Mouse (Mus musculus) liver, embryonic 16.5 days (tissue): Measurements from ENCODE around the gene Oosp2. TPM values are rescaled to one million over a fixed set of nuclear protein-coding genes. Genes with fewer than 3 reads are reported as not detected.

Experiments used
- ATAC-seq: fragments of 200-750 bp; cut with Nextera tagmentation; 2 replicates; pipeline ENCODE4 v1.8.0; 2017; ENCODE audit warnings: low read depth, mild to moderate bottlenecking, moderate number of reproducible peaks, moderate library complexity
- H3K27ac ChIP-seq: fragments of 300-500 bp; sonication (generic); 2 replicates; pipeline ENCODE4 v1.5.1; 2014; ENCODE audit warnings: mild to moderate bottlenecking, low read length
- H3K27me3 ChIP-seq: fragments of 300-500 bp; sonication (generic); 2 replicates; pipeline ENCODE4 v1.6.1; 2014; ENCODE audit warnings: low read depth, low read length, mixed read lengths; ENCODE audit not compliant: control insufficient read depth, insufficient read depth
- H3K36me3 ChIP-seq: fragments of 300-500 bp; sonication (generic); 2 replicates; pipeline ENCODE4 v1.6.1; 2014; ENCODE audit warnings: mild to moderate bottlenecking; ENCODE audit not compliant: control insufficient read depth, insufficient read depth
- H3K4me1 ChIP-seq: fragments of 300-500 bp; sonication (generic); 2 replicates; pipeline ENCODE4 v1.6.1; 2014; ENCODE audit warnings: low read depth, low read length, mixed read lengths; ENCODE audit not compliant: control insufficient read depth
- H3K4me2 ChIP-seq: fragments of 300-500 bp; sonication (generic); 2 replicates; pipeline ENCODE4 v1.6.1; 2014; ENCODE audit warnings: low read depth, low read length, mixed read lengths
- H3K4me3 ChIP-seq: fragments of 300-500 bp; sonication (generic); 2 replicates; pipeline ENCODE4 v1.5.1; 2014; ENCODE audit warnings: low read depth, mild to moderate bottlenecking, low read length
- H3K9ac ChIP-seq: fragments of 300-500 bp; sonication (generic); 2 replicates; pipeline ENCODE4 v1.6.1; 2014; ENCODE audit warnings: low read depth, low read length
- H3K9me3 ChIP-seq: fragments of 300-500 bp; sonication (generic); replicated peaks from 2 replicates; pipeline ENCODE4 v1.6.1; 2016; ENCODE audit warnings: low read length; ENCODE audit not compliant: control insufficient read depth
- WGBS: fragments of 180-500 bp; shearing (Covaris S2); extraction: QIAGEN DNeasy Blood & Tissue Kit; methylation state at CpG from one replicate; pipeline ENCODE4 v1.1.7; 2014; ENCODE audit not compliant: insufficient replicate concordance; 5-methylcytosine and 5-hydroxymethylcytosine counted together
- polyA plus RNA-seq: library from polyadenylated mRNA; unstranded; fragments of >200 nt; fragmentation: Nextera tagmentation; extraction: Ambion mirVana; gene quantifications from 2 replicates; pipeline ENCODE4 v1.2.1, GENCODE M21; 2015

Gene Oosp2
- 0.13 and 0.26 TPM in 2 replicates for polyA plus RNA-seq

DNA sequence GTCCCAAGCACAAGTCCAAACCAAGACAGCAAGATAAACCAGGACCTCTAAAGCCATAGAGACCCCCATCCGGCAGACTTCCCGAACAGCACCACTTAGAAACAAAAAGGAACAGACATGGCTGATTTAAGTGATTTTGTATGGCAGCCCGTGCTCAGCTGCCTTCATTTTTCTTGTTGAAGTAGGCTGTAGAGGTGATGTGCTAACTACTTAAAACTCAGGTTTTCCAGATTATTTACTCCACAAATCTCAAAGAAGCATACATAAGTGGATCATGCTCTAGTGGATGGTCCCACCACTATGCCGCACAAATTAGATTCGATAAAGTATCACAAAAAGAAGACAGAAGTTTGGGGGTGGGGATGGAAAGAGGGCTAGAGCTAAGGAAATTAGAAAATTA, at the start of gene Oosp2:
Gene Oosp2, minus strand, starts transcription at position 101 of the 400 bp plus-strand sequence.
- Histone ChIP-seq H3K4me2 (no peak within 1 kb of the TSS), H3K4me3 (no peak within 1 kb of the TSS), H3K9ac (no peak within 1 kb of the TSS), H3K27me3 (no peaks in the 10 kb centered on the region), H3K4me1 (no peaks in the 10 kb centered on the region; the same call in 1 of the 2 replicates), H3K9me3 (no peaks in the 10 kb centered on the region), H3K36me3 (no peaks in the 10 kb centered on the region), H3K27ac (no peak within 1 kb of the TSS)
- ATAC-seq, result no peak
- 84% methylated on average over 5 of the region's 5 CpGs for WGBS

DNA sequence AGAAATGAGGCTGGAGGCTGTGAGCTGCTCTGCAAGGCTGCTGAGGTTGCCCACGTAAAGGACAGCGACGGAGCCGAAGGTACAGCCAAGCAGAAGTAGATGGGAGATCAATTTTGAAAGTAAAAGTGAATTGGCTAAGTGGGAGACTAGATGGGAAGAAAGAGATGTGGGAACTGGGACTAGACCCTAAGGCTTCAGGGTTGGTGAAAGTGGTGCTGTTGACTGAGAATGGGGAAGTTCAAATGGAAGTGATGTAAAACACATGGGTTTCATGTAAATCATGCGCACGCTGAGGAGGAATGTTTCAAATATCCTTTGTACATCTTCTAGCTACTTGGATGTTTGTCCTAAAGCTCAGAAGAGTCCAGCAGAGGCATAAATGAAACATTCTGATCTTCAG, 38.0 kb upstream of the Oosp2 start:
- ATAC-seq, result no peak
- no peak overlapping the region for H3K4me2 ChIP-seq
- no peaks in the 10 kb centered on the region for H3K36me3 ChIP-seq
- no peaks in the 10 kb centered on the region for H3K27me3 ChIP-seq
- WGBS, result 71% methylated on average over 6 of the region's 6 CpGs
- no peaks in the 10 kb centered on the region for H3K4me1 ChIP-seq
- H3K27ac ChIP-seq, result no peak overlapping the region
- no peaks in the 10 kb centered on the region for H3K9me3 ChIP-seq
- H3K9ac ChIP-seq, result no peak overlapping the region
- no peak overlapping the region for H3K4me3 ChIP-seq

DNA sequence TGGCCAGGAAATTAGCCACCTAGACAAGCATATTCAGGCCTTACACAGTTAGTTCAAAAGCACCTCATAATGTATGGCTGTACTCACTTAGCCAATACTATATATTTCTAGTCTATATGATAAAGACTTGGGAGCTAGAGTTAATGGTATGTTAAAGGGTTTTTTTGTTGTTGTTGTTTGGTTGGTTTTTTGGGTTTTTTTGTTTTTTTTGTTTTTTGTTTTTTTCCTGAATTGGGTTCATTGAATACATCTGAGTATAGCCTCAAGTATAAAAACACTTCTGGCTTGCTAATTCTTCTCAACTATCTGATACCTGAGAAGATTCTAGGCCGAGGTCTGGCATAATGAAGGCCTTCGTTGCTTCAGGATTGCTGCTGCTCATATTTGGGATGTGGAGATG, 36.4 kb upstream of the Oosp2 start, which contains the start of gene Oosp3:
Gene Oosp3, plus strand, starts transcription at position 301 of the 400 bp plus-strand sequence.
- WGBS, result 61% methylated on average over 2 of the region's 2 CpGs
- no peaks in the 10 kb centered on the region for H3K4me1 ChIP-seq
- H3K36me3 ChIP-seq, result no peaks in the 10 kb centered on the region
- H3K27me3 ChIP-seq, result no peaks in the 10 kb centered on the region
- no peak within 1 kb of the TSS for H3K9ac ChIP-seq
- no peak within 1 kb of the TSS for H3K27ac ChIP-seq
- H3K4me2 ChIP-seq, result no peak within 1 kb of the TSS
- no peaks in the 10 kb centered on the region for H3K9me3 ChIP-seq
- H3K4me3 ChIP-seq, result no peak within 1 kb of the TSS
- ATAC-seq, result no peak

DNA sequence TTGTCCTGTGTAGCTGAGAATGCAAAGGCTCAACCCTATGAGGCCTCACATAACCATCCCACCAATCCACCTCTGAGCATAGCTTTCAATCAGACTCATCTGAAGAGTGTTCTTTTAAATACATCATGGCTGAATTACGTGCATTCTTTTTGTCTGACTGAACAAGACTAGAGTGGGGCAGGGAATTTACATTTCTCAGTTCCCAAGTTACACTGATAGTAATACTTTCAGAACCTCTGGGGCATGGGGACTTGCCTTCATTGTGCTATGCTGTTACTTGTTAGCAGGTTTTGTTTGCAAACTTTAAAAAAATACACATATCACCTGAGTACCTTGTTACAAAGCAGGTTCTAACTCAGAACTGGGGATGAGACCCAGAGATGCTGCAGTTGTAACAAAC, 31.1 kb upstream of the Oosp2 start:
- H3K27me3 ChIP-seq, result no peaks in the 10 kb centered on the region
- ATAC-seq, result no peak
- no peak overlapping the region for H3K4me2 ChIP-seq
- H3K36me3 ChIP-seq, result no peaks in the 10 kb centered on the region
- H3K9ac ChIP-seq, result no peak overlapping the region
- WGBS, result 56% methylated on average over 1 of the region's 1 CpGs
- H3K27ac ChIP-seq, result no peak overlapping the region
- no peaks in the 10 kb centered on the region for H3K9me3 ChIP-seq
- H3K4me3 ChIP-seq, result no peak overlapping the region
- H3K4me1 ChIP-seq, result no peaks in the 10 kb centered on the region

DNA sequence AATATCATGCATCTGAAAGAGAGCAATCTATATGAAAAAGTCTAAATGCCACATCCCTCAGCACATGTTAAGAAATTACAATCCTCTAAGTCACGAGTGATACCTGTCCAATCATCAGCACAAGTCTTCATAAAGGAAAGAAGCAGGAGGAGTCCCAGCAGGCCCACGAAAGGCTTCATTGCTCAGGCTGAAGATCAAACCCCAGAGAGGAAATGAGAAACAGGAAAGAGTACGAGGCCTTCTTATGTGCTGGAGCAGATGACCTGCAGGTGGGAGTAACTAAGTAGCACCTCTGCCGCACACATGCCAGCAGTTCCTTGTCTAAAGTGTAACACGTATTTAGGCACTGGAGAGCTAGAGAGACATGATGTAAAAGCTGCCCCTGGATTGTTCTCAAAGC, 30.5 kb upstream of the Oosp2 start, which contains the start of gene Oosp1:
Gene Oosp1, minus strand, starts transcription at position 312 of the 400 bp plus-strand sequence.
- no peaks in the 10 kb centered on the region for H3K4me1 ChIP-seq
- H3K27ac ChIP-seq, result no peak within 1 kb of the TSS
- WGBS, result 39% methylated on average over 5 of the region's 5 CpGs
- no peak within 1 kb of the TSS for H3K4me2 ChIP-seq
- H3K4me3 ChIP-seq, result no peak within 1 kb of the TSS
- no peak for ATAC-seq
- no peaks in the 10 kb centered on the region for H3K9me3 ChIP-seq
- H3K36me3 ChIP-seq, result no peaks in the 10 kb centered on the region
- H3K9ac ChIP-seq, result no peak within 1 kb of the TSS
- H3K27me3 ChIP-seq, result no peaks in the 10 kb centered on the region

DNA sequence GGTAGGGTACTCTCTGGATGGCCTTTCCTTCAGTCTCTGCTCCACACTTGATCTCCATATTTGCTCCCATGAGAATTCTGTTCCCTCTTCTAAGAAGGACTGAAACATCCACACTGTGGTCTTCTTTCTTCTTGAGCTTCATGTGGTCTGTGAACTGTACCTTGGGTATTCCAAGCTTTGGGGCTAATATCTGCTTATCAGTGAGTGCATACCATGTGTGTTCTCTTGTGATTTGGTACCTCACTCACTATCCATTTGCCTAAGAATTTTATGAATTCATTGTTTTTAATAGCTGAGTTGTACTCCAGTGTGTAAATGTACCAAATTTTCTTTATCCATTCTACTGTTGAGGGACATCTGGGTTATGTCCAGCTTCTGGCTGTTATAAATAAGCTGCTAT, 1.2 kb upstream of the Oosp2 start:
- Histone ChIP-seq H3K4me1 (no peaks in the 10 kb centered on the region; the same call in 1 of the 2 replicates), H3K27ac (no peak overlapping the region), H3K36me3 (no peaks in the 10 kb centered on the region), H3K9ac (no peak overlapping the region), H3K27me3 (no peaks in the 10 kb centered on the region), H3K9me3 (no peaks in the 10 kb centered on the region), H3K4me3 (no peak overlapping the region), H3K4me2 (no peak overlapping the region)
- ATAC-seq, result peak; percentile 35; the same call in 1 of the 2 replicates

DNA sequence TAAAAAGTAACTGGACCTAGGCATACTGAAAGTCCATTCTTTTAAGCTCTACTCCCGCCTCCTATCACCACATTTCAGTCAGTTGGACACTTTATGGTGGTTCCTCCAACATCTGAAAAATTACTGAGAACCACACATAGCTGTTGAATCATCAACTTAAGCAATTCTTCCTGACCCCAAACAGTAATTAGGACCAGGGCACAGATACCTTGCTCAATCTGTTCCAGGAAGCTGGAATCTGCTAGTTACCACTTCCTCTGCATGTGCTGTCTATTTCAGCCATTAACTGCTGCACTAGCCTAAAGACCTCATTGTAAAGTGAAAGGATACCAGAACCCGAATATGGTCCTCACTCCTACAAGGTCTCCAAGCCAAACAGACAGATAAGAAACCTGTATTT, 1.2 kb downstream of the Oosp2 start:
- ATAC-seq, result no peak
- Histone ChIP-seq H3K4me3 (no peak overlapping the region), H3K27me3 (no peaks in the 10 kb centered on the region), H3K9ac (no peak overlapping the region), H3K4me1 (no peaks in the 10 kb centered on the region; the same call in 1 of the 2 replicates), H3K4me2 (no peak overlapping the region), H3K9me3 (no peaks in the 10 kb centered on the region), H3K36me3 (no peaks in the 10 kb centered on the region), H3K27ac (no peak overlapping the region)
- WGBS, result 44% methylated on average over 2 of the region's 2 CpGs

DNA sequence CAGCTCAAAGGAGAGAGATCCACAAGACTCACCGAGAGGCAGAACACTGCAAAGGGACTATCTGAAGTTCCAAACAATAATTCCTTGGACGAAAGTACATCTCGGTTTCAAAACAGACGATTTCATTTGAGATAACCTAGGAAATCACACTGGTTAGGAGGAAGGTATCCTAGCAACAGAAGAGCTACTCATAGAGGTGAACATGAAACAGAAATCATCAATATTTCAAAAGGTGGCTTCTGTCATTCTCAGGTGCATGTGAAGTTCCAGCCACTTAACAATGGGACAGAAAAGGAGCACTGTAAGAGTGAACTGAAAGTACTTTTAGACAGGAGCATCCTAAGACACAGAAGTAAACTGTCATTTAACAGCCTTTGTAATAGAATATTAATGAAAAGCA, 10.8 kb downstream of the Oosp2 start:
- WGBS, result 62% methylated on average over 4 of the region's 4 CpGs
- no peak overlapping the region for H3K4me2 ChIP-seq
- no peaks in the 10 kb centered on the region for H3K9me3 ChIP-seq
- no peak for ATAC-seq
- no peaks in the 10 kb centered on the region for H3K4me1 ChIP-seq
- H3K36me3 ChIP-seq, result no peaks in the 10 kb centered on the region
- H3K27ac ChIP-seq, result no peak overlapping the region
- no peak overlapping the region for H3K4me3 ChIP-seq
- H3K9ac ChIP-seq, result no peak overlapping the region
- no peaks in the 10 kb centered on the region for H3K27me3 ChIP-seq

DNA sequence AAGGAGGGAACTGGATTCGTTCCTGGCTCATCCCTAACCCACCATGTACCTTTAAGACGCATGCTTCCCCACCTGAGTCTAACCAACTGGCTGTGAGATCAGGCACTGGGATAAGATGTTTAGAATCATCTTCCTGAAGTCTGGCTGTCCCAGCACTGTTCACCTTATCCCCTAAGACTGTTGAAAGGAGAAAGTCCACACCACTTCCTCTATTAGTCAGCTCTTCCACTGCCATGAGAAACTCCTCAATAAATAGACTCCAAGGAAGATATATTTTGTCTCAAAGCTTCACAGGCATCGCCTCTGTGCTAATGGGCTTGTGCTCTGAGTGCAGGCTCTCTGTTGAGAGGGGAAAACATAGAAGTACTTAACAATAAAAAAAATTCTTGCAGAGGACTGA, 14.2 kb downstream of the Oosp2 start:
- Histone ChIP-seq H3K4me2 (no peak overlapping the region), H3K4me3 (no peak overlapping the region), H3K27me3 (no peaks in the 10 kb centered on the region), H3K9me3 (no peaks in the 10 kb centered on the region), H3K36me3 (no peaks in the 10 kb centered on the region), H3K9ac (no peak overlapping the region), H3K4me1 (no peaks in the 10 kb centered on the region), H3K27ac (no peak overlapping the region)
- no peak for ATAC-seq
- whole genome bisulfite sequencing, result 50% methylated on average over 3 of the region's 3 CpGs
